Mouse (Mus musculus) heart, adult 2 months (tissue): ENCODE results near the gene Ggact. TPM values are rescaled to one million over a fixed set of nuclear protein-coding genes. Genes with fewer than 3 reads are reported as not detected.

Experiments
- DNase-seq, 2 experiments: peaks; one replicate each; pipeline ENCODE4 v3.0.0; 2021
- H3K27ac ChIP-seq: fragments of 200-600 bp; 2 replicates; pipeline ENCODE4 v1.8.1; 2022
- H3K27me3 ChIP-seq: fragments of 200-500 bp; 2 replicates; pipeline ENCODE4 v1.6.1; 2012; ENCODE audit warnings: mild to moderate bottlenecking, low read length, inconsistent platforms, mixed read lengths; ENCODE audit not compliant: control insufficient read depth, insufficient read depth
- H3K36me3 ChIP-seq: fragments of 200-500 bp; 2 replicates; pipeline ENCODE4 v1.6.1; 2012; ENCODE audit warnings: low read length, inconsistent platforms; ENCODE audit not compliant: control insufficient read depth, insufficient read depth
- H3K4me1 ChIP-seq: fragments of 200-500 bp; 2 replicates; pipeline ENCODE4 v1.6.1; 2011; ENCODE audit warnings: low read length; ENCODE audit not compliant: control insufficient read depth, insufficient read depth
- H3K4me3 ChIP-seq: fragments of 200-600 bp; 2 replicates; pipeline ENCODE4 v1.8.1; 2022
- H3K79me2 ChIP-seq: fragments of 200-500 bp; replicated peaks from 2 replicates; pipeline ENCODE4 v1.6.1; 2012; ENCODE audit warnings: mild to moderate bottlenecking, inconsistent platforms, low read length, moderate library complexity, mixed read lengths; ENCODE audit not compliant: control insufficient read depth, insufficient read depth
- H3K9ac ChIP-seq: fragments of 200-500 bp; 2 replicates; pipeline ENCODE4 v1.6.1; 2012; ENCODE audit warnings: low read depth, mild to moderate bottlenecking, control low read depth, inconsistent platforms, low read length, mixed read lengths
- CTCF ChIP-seq: fragments of 200-600 bp; IDR thresholded peaks from 2 replicates; pipeline ENCODE4 v1.8.1; 2022; ENCODE audit warnings: antibody characterized with exemption, mild to moderate bottlenecking, moderate library complexity
- EP300 ChIP-seq: fragments of 200-500 bp; IDR thresholded peaks from 2 replicates; pipeline ENCODE4 v1.6.1; 2011; ENCODE audit warnings: low read depth, low read length, control low read depth; ENCODE audit not compliant: insufficient read depth
- POLR2A ChIP-seq: fragments of 200-500 bp; IDR thresholded peaks from 2 replicates; pipeline ENCODE4 v1.6.1; 2011; ENCODE audit warnings: mild to moderate bottlenecking, low read depth, low read length, control low read depth; ENCODE audit not compliant: insufficient read depth
- WGBS: fragments of 180-500 bp; shearing (Covaris S2); methylation state at CpG from one replicate; pipeline ENCODE4 v1.1.7; 2018; 5-methylcytosine and 5-hydroxymethylcytosine counted together
- intact Hi-C: fragments of 180-260 bp; cut with DNase I; formaldehyde crosslinking; loops from one replicate; pipeline ENCODE4 v1.15.1; 2025
- polyA plus RNA-seq: library from polyadenylated mRNA; depleted of rRNA; stranded (reverse); fragments of >200 nt; gene quantifications from 2 replicates; pipeline ENCODE4 v1.2.3, GENCODE M21; 2012
- total RNA-seq, 2 experiments: library from RNA; stranded (reverse); gene quantifications; 2 replicates each; pipeline ENCODE4 v1.2.3; 2021

The Ggact gene
- total and polyA plus RNA-seq, 3 experiments: 22.5 to 27.1 (median 25.6) TPM

DNA sequence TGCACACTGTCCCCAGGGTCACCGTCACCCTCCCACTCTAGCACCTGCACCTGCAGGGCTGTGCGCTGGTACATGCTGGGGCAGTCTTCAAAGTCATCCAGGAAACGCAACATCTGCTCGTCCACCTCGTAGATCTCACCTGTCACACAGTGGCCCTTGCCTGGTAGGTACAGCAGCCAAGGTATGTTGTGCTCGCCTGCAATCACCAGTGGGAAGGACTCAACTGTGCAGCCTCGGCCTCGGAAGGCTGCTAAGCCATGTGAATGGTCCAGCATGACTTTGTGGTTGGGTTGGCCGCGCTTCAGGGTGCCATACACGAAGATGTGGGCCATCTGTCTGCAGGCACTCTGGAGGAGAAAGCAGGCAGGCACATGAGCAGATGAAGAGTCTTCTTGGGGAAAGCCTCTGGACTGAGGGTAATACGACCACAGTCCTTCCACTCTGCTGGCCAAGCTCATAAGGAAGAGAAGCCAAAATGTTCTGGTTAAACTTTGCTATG is 22.0 kb downstream of the Ggact start:
- peaks cover 1% of the 10 kb centered on the region; the same call in 1 of the 2 replicates for H3K4me1 ChIP-seq
- no peak overlapping the region for H3K9ac ChIP-seq
- no peaks in the 10 kb centered on the region for H3K36me3 ChIP-seq
- no peak overlapping the region for H3K27ac ChIP-seq
- 92% methylated on average over 12 of the region's 12 CpGs for WGBS
- H3K79me2 ChIP-seq: no peaks in the 10 kb centered on the region
- TF ChIP-seq CTCF (no peak), EP300 (no peak), POLR2A (no peak)
- no peak overlapping the region for H3K4me3 ChIP-seq
- DNase-seq: no peak
- no peaks in the 10 kb centered on the region for H3K27me3 ChIP-seq
- intact Hi-C loops: no loop called here

DNA sequence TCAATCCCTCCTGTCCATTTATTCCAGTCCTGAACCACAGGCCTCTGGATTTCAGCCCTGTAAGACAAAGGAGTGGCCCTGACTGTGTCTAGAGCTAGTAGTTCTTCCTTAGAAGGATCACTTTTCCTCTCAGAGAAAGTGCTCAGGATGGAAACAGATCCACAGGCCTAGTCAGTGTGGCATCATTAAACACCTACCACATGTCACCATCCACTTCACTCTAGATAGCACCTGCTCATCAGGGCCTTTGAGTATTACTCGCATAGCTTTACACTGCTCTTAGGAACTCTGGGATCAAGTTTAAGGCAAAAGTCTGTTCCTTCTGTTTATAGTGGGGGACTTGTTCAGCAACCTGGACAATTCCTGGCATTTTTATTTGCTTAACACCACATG is 25.1 kb downstream of the Ggact start:
- intact Hi-C loops: no loop called here
- no peak overlapping the region for H3K4me3 ChIP-seq
- H3K27me3 ChIP-seq: no peaks in the 10 kb centered on the region
- peaks cover 1% of the 10 kb centered on the region; the same call in 1 of the 2 replicates for H3K4me1 ChIP-seq
- no peak for DNase-seq
- H3K27ac ChIP-seq: no peak overlapping the region
- H3K9ac ChIP-seq: no peak overlapping the region
- H3K36me3 ChIP-seq: no peaks in the 10 kb centered on the region
- TF ChIP-seq CTCF (no peak), POLR2A (no peak), EP300 (no peak)
- WGBS: 67% methylated on average over 1 of the region's 1 CpGs
- no peaks in the 10 kb centered on the region for H3K79me2 ChIP-seq

DNA sequence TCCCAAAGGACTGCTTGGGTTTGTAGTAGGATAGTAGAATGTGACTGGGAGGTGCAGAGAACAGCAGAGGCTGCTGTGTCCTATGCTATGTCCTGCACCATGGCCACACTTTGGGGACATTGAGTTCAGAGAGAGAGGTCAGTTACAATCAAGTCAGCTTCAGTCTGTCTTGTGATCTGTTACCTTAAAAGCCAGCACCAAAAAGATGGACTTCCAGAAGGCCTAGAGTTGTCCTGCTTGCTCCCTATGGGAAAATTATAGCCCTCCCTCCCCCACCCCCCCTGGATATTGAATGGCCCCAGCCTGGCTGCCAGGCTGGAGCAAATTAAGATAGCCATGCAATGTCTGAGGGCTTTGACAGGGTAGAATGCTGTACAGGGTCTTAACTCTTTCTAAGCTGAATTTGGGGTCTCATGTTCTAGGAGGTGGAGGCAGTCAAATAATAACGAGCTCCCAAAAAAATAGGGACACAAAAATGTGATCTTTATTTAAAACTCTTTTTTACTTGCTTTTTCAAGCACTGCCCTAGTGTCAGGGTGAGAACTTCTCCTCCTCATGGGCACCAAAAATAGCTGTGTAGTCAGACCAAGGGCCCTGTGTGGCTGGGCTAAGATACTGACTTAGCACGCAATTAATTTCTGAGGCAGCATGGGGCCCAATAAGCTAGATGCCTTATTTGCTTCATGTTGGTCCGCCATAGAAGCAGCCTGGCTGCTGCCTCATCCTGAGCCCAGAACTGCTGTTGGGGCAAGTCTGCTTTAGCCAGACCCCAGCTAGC is 25.7 kb downstream of the Ggact start:
- peaks cover 1% of the 10 kb centered on the region; the same call in 1 of the 2 replicates for H3K4me1 ChIP-seq
- WGBS: 78% methylated on average over 3 of the region's 3 CpGs

DNA sequence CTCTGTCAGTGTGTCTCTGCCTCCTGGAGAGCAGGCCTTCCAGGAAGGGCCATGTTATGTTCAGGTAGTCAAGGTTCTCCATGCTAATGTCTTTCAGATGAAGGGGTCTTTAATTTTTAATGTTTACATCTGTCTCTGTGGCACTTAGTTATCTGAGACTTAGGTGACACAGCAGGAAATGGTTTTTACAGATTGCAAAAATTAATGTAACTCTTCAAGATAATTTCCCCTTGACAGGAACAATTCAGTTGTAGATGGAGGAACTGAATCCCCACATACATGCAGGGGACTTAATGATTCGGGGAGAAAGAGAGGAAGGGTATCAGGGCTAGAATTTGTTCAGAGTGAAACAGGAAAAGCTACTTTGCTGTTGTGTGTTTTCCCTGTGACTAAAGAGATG is 26.3 kb downstream of the Ggact start:
- intact Hi-C loops: no loop called here
- no peak for DNase-seq
- Histone ChIP-seq H3K4me3 (no peak overlapping the region), H3K27ac (no peak overlapping the region), H3K79me2 (no peaks in the 10 kb centered on the region), H3K36me3 (no peaks in the 10 kb centered on the region), H3K4me1 (peaks cover 1% of the 10 kb centered on the region; the same call in 1 of the 2 replicates), H3K27me3 (no peaks in the 10 kb centered on the region), H3K9ac (no peak overlapping the region)
- 64% methylated on average over 1 of the region's 1 CpGs for WGBS
- TF ChIP-seq POLR2A (no peak), CTCF (no peak), EP300 (no peak)

More for the DNA sequence above, 25.7 kb downstream of the Ggact start:
- H3K27ac ChIP-seq: no peak overlapping the region
- H3K36me3 ChIP-seq: no peaks in the 10 kb centered on the region
- DNase-seq: no peak
- no peak overlapping the region for H3K4me3 ChIP-seq
- no peaks in the 10 kb centered on the region for H3K27me3 ChIP-seq
- TF ChIP-seq EP300 (no peak), CTCF (no peak), POLR2A (no peak)
- H3K79me2 ChIP-seq: no peaks in the 10 kb centered on the region
- intact Hi-C loops: no loop called here
- no peak overlapping the region for H3K9ac ChIP-seq

DNA sequence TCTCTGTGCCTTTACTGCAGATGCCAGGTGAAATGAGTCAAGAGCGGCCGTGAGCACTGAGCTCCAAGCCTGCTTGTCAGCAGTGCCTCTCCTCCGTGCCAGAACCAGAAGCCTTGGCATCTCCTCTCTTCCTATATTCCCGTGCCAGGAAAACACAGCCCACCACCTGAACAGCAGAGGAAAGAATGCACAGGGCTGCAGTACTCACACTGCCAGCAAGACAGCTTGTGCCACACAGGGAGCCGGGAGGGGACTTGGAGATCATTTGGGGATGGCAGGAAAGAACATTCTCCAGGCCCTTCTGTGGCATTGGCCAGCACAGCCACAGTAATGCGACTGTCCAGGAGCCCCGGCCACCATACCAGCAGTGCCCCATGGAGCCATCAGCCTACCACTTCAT is 27.7 kb downstream of the Ggact start:
- Histone ChIP-seq H3K4me1 (peaks cover 1% of the 10 kb centered on the region; the same call in 1 of the 2 replicates), H3K9ac (no peak overlapping the region), H3K27ac (no peak overlapping the region), H3K4me3 (no peak overlapping the region), H3K27me3 (no peaks in the 10 kb centered on the region), H3K36me3 (no peaks in the 10 kb centered on the region), H3K79me2 (no peaks in the 10 kb centered on the region)
- DNase-seq: peak in 1 of 2 experiments; percentile 16
- no peak for TF ChIP-seq CTCF
- TF ChIP-seq EP300: no peak
- TF ChIP-seq POLR2A: no peak
- 56% methylated on average over 7 of the region's 7 CpGs for WGBS
- intact Hi-C loops: no loop called here
